Mouse (Mus musculus) common myeloid progenitor, adult 5-6 weeks (primary cell): ENCODE results near the gene Ccne1. TPM values are rescaled to one million over a fixed set of nuclear protein-coding genes. Genes with fewer than 3 reads are reported as not detected.

Experiments
- ATAC-seq: replicated peaks from 2 replicates; pipeline ENCODE4 v1.8.0; 2016; ENCODE audit warnings: low read depth, mild to moderate bottlenecking, moderate TSS enrichment, inconsistent platforms; ENCODE audit not compliant: poor library complexity, severe bottlenecking
- total RNA-seq: library from RNA; stranded (forward); fragments of 200-1000, 187-1606 nt; gene quantifications from 2 replicates; pipeline ENCODE4 v1.2.3, GENCODE M21; 2017

Ccne1 gene
- total RNA-seq, 1 experiment from 2014 or later: 36.2 TPM

GRCm38 (mm10) chr7:38059636-38060330 lies 47.6 kb downstream of the Ccne1 start:
- no peak for ATAC-seq

GRCm38 (mm10) chr7:38059096-38059495 lies 48.2 kb downstream of the Ccne1 start:
- ATAC-seq: no peak

GRCm38 (mm10) chr7:38055996-38056395 lies 51.3 kb downstream of the Ccne1 start:
- ATAC-seq: no peak

GRCm38 (mm10) chr7:38054246-38054645 lies 53.1 kb downstream of the Ccne1 start:
- ATAC-seq: no peak

Other genes with a start within 250 kb of the Ccne1 start
- 70.1 and 89.7 TPM in 2 replicates for gene Uri1, start 84.0 kb downstream of the Ccne1 start, total RNA-seq
- 12.0 and 15.2 TPM in 2 replicates for gene 1600014C10Rik, start 75.7 kb upstream of the Ccne1 start, total RNA-seq
- gene Plekhf1, start 120.5 kb upstream of the Ccne1 start, total RNA-seq: 0.27 and 0.34 TPM in 2 replicates
- gene Pop4, start 163.9 kb upstream of the Ccne1 start, total RNA-seq: 35.9 and 38.9 TPM in 2 replicates